Mouse (Mus musculus): ENCODE data around the gene Cib1. TPM values are rescaled to one million over a fixed set of nuclear protein-coding genes. Genes with fewer than 3 reads are reported as not detected.

The Cib1 gene
- polyA plus RNA-seq, 1 experiment from 2014 or later = 61.9 TPM

- Histone ChIP-seq H3K9me3 (no peaks in the 10 kb centered on the region), H3K9ac (no peak overlapping the region), H3K4me3 (no peak overlapping the region), H3K27me3 (no peaks in the 10 kb centered on the region), H3K27ac (no peak overlapping the region), H3K4me2 (replicated peaks) (no peak overlapping the region), H3K4me1 (peaks cover 49% of the 10 kb centered on the region), H3K36me3 (no peaks in the 10 kb centered on the region)
- ATAC-seq (ENCODE audit: low FRiP score, low read depth) = no peak
- 34% methylated on average over 11 of the region's 11 CpGs for WGBS
These were observed 43.3 kb downstream of the Cib1 start for GRCm38 (mm10) chr7:80189147-80189933.

GRCm38 (mm10) chr7:80188579-80189125 is 44.0 kb downstream of the Cib1 start:
- WGBS = 70% methylated on average over 2 of the region's 2 CpGs
- H3K4me1 ChIP-seq = peaks cover 49% of the 10 kb centered on the region
- H3K9me3 ChIP-seq = no peaks in the 10 kb centered on the region
- no peaks in the 10 kb centered on the region for H3K27me3 ChIP-seq
- H3K4me3 ChIP-seq = no peak overlapping the region
- H3K4me2 ChIP-seq (replicated peaks) = no peak overlapping the region
- no peak overlapping the region for H3K27ac ChIP-seq
- H3K36me3 ChIP-seq = no peaks in the 10 kb centered on the region
- no peak for ATAC-seq (ENCODE audit: low FRiP score, low read depth)
- H3K9ac ChIP-seq = no peak overlapping the region

GRCm38 (mm10) chr7:80187501-80187900 is 45.1 kb downstream of the Cib1 start:
- no peaks in the 10 kb centered on the region for H3K36me3 ChIP-seq
- no peak for ATAC-seq (ENCODE audit: low FRiP score, low read depth)
- peak overlapping the region; percentile 54 for H3K4me3 ChIP-seq
- H3K4me2 ChIP-seq (replicated peaks) = peak overlapping the region; percentile 92
- no peaks in the 10 kb centered on the region for H3K9me3 ChIP-seq
- 79% methylated on average over 12 of the region's 12 CpGs for WGBS
- peaks cover 44% of the 10 kb centered on the region for H3K4me1 ChIP-seq
- 0 out of 2 replicates have a peak overlapping the region, but pooled peaks have one; percentile 9 for H3K9ac ChIP-seq
- H3K27ac ChIP-seq = no peak overlapping the region
- no peaks in the 10 kb centered on the region for H3K27me3 ChIP-seq

- 2% methylated on average over 50 of the region's 51 CpGs for WGBS
- peak within 1 kb of the TSS; percentile 54 for H3K4me3 ChIP-seq
- H3K27me3 ChIP-seq = no peaks in the 10 kb centered on the region
- peak; percentile 78 for ATAC-seq (ENCODE audit: low FRiP score, low read depth)
- peak within 1 kb of the TSS; percentile 92 for H3K4me2 ChIP-seq (replicated peaks)
- no peaks in the 10 kb centered on the region for H3K9me3 ChIP-seq
- H3K27ac ChIP-seq = no peak within 1 kb of the TSS; the same call in 1 of the 2 replicates
- no peaks in the 10 kb centered on the region for H3K36me3 ChIP-seq
- peaks cover 36% of the 10 kb centered on the region for H3K4me1 ChIP-seq
- peak within 1 kb of the TSS; percentile 67 for H3K9ac ChIP-seq
These were observed 45.9 kb downstream of the Cib1 start, which contains the start of gene Sema4b for GRCm38 (mm10) chr7:80186531-80187296. Gene Sema4b, plus strand, starts transcription at chr7:80186841.

- H3K4me3 ChIP-seq = peak overlapping the region; percentile 54
- peak overlapping the region; percentile 92 for H3K4me2 ChIP-seq (replicated peaks)
- H3K27me3 ChIP-seq = no peaks in the 10 kb centered on the region
- no peaks in the 10 kb centered on the region for H3K36me3 ChIP-seq
- ATAC-seq (ENCODE audit: low FRiP score, low read depth) = no peak
- H3K27ac ChIP-seq = no peak overlapping the region
- H3K4me1 ChIP-seq = peaks cover 29% of the 10 kb centered on the region
- no peaks in the 10 kb centered on the region for H3K9me3 ChIP-seq
- WGBS = 22% methylated on average over 8 of the region's 8 CpGs
- H3K9ac ChIP-seq = no peak overlapping the region; the same call in 1 of the 2 replicates
These were observed 46.6 kb downstream of the Cib1 start for GRCm38 (mm10) chr7:80186021-80186420.

- Histone ChIP-seq H3K4me3 (no peak overlapping the region), H3K36me3 (no peaks in the 10 kb centered on the region), H3K27me3 (no peaks in the 10 kb centered on the region), H3K27ac (no peak overlapping the region), H3K4me1 (peaks cover 29% of the 10 kb centered on the region), H3K9me3 (no peaks in the 10 kb centered on the region), H3K4me2 (replicated peaks) (no peak overlapping the region), H3K9ac (no peak overlapping the region)
- ATAC-seq (ENCODE audit: low FRiP score, low read depth) = no peak
- WGBS = 60% methylated on average over 6 of the region's 6 CpGs
These were observed 47.6 kb downstream of the Cib1 start for GRCm38 (mm10) chr7:80184968-80185367.

GRCm38 (mm10) chr7:80184551-80184950 is 48.1 kb downstream of the Cib1 start:
- H3K9ac ChIP-seq = no peak overlapping the region
- peaks cover 26% of the 10 kb centered on the region for H3K4me1 ChIP-seq
- 60% methylated on average over 4 of the region's 4 CpGs for WGBS
- H3K9me3 ChIP-seq = no peaks in the 10 kb centered on the region
- H3K4me2 ChIP-seq (replicated peaks) = no peak overlapping the region
- no peaks in the 10 kb centered on the region for H3K36me3 ChIP-seq
- no peaks in the 10 kb centered on the region for H3K27me3 ChIP-seq
- ATAC-seq (ENCODE audit: low FRiP score, low read depth) = no peak
- H3K4me3 ChIP-seq = no peak overlapping the region
- no peak overlapping the region for H3K27ac ChIP-seq

- 55% methylated on average over 5 of the region's 5 CpGs for WGBS
- peaks cover 21% of the 10 kb centered on the region for H3K4me1 ChIP-seq
- H3K27me3 ChIP-seq = no peaks in the 10 kb centered on the region
- no peaks in the 10 kb centered on the region for H3K36me3 ChIP-seq
- no peak overlapping the region for H3K9ac ChIP-seq
- H3K9me3 ChIP-seq = no peaks in the 10 kb centered on the region
- H3K4me3 ChIP-seq = no peak overlapping the region
- H3K4me2 ChIP-seq (replicated peaks) = no peak overlapping the region
- no peak overlapping the region for H3K27ac ChIP-seq
- no peak for ATAC-seq (ENCODE audit: low FRiP score, low read depth)
These were observed 48.6 kb downstream of the Cib1 start for GRCm38 (mm10) chr7:80183969-80184368.

GRCm38 (mm10) chr7:80183466-80183865 is 49.1 kb downstream of the Cib1 start:
- Histone ChIP-seq H3K9me3 (no peaks in the 10 kb centered on the region), H3K36me3 (no peaks in the 10 kb centered on the region), H3K9ac (no peak overlapping the region), H3K4me2 (replicated peaks) (no peak overlapping the region), H3K4me3 (no peak overlapping the region), H3K27ac (no peak overlapping the region), H3K4me1 (peaks cover 15% of the 10 kb centered on the region), H3K27me3 (no peaks in the 10 kb centered on the region)
- ATAC-seq (ENCODE audit: low FRiP score, low read depth) = no peak
- 97% methylated on average over 1 of the region's 1 CpGs for WGBS

- Histone ChIP-seq H3K9me3 (no peaks in the 10 kb centered on the region), H3K4me3 (no peak overlapping the region), H3K4me2 (replicated peaks) (no peak overlapping the region), H3K27me3 (no peaks in the 10 kb centered on the region), H3K4me1 (peaks cover 9% of the 10 kb centered on the region), H3K9ac (no peak overlapping the region), H3K27ac (no peak overlapping the region), H3K36me3 (no peaks in the 10 kb centered on the region)
- ATAC-seq (ENCODE audit: low FRiP score, low read depth) = no peak
These were observed 50.5 kb downstream of the Cib1 start for GRCm38 (mm10) chr7:80182139-80182538.

- Histone ChIP-seq H3K9ac (no peak overlapping the region), H3K4me1 (0 out of 2 replicates have a peak, but pooled peaks cover 2% of the 10 kb centered on the region), H3K4me2 (replicated peaks) (no peak overlapping the region), H3K36me3 (no peaks in the 10 kb centered on the region), H3K27ac (no peak overlapping the region), H3K27me3 (no peaks in the 10 kb centered on the region), H3K9me3 (no peaks in the 10 kb centered on the region), H3K4me3 (no peak overlapping the region)
- 63% methylated on average over 2 of the region's 2 CpGs for WGBS
- ATAC-seq (ENCODE audit: low FRiP score, low read depth) = no peak
These were observed 51.5 kb downstream of the Cib1 start for GRCm38 (mm10) chr7:80181078-80181477.

GRCm38 (mm10) chr7:80180202-80180601 is 52.4 kb downstream of the Cib1 start:
- no peak overlapping the region for H3K4me2 ChIP-seq (replicated peaks)
- H3K4me1 ChIP-seq = no peaks in the 10 kb centered on the region
- WGBS = 82% methylated on average over 3 of the region's 3 CpGs
- H3K36me3 ChIP-seq = no peaks in the 10 kb centered on the region
- H3K4me3 ChIP-seq = no peak overlapping the region
- no peak for ATAC-seq (ENCODE audit: low FRiP score, low read depth)
- H3K9me3 ChIP-seq = no peaks in the 10 kb centered on the region
- no peak overlapping the region for H3K27ac ChIP-seq
- no peaks in the 10 kb centered on the region for H3K27me3 ChIP-seq
- no peak overlapping the region for H3K9ac ChIP-seq
